Mouse (Mus musculus): Measurements from ENCODE around the gene Ergic1. TPM values are rescaled to one million over a fixed set of nuclear protein-coding genes. Genes with fewer than 3 reads are reported as not detected.

Ergic1 gene
- polyA plus RNA-seq, 1 experiment: 143 TPM

DNA sequence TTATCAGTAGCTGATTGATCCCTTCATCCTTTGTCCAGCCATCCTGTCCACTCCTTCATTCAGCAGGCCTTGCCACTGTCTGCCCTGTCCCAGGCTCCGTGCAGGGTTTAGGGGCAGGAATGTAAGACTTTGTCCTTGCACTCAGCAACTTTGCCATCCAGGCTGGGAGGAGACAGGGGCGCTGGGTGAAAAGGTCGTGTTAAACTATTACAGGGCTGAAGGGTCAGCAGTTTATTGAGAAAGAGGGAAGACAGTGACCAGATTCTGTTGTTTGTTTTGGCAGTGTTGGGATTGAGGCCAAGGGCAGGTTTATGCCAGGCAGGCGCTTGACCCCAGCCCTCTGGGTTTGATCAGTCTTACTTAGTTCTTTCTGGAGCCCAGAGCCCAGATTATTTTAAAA, 76.6 kb downstream of the Ergic1 start:
- no peak overlapping the region for H3K4me3 ChIP-seq (ENCODE audit: insufficient read depth, low read length)
- TF ChIP-seq POLR2A (IDR thresholded peaks at IDR 0.05; ENCODE audit: extremely low read depth, insufficient read depth, low read length) (no peak), CTCF (IDR thresholded peaks at IDR 0.05; ENCODE audit: extremely low read depth, insufficient read depth, low read length) (no peak)
- peaks cover 4% of the 10 kb centered on the region for H3K4me1 ChIP-seq (ENCODE audit: control insufficient read depth, insufficient read depth, low read length)
- H3K27ac ChIP-seq (ENCODE audit: insufficient read depth, low read length): no peak overlapping the region

DNA sequence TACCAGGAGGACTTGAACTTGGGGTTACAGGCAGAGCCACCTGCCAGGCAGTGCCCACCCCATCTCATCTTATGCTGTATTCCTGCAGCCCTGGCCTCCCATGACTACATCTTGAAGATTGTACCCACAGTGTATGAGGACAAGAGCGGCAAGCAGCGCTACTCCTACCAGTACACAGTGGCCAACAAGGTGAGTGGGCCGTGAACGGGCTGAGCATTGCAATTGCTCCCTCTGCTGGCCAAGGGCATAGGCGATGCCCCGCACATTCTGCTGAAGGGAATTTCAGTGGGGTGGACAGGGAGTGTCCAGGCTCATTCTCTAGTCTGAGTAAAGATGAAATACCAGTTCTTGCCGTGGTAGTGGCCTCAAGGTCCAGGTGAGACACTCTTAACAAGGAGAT, 77.4 kb downstream of the Ergic1 start:
- peak; percentile 96 for TF ChIP-seq CTCF (IDR thresholded peaks at IDR 0.05; ENCODE audit: extremely low read depth, insufficient read depth, low read length)
- TF ChIP-seq POLR2A (IDR thresholded peaks at IDR 0.05; ENCODE audit: extremely low read depth, insufficient read depth, low read length): no peak
- Histone ChIP-seq H3K4me1 (ENCODE audit: control insufficient read depth, insufficient read depth, low read length) (peaks cover 4% of the 10 kb centered on the region), H3K27ac (ENCODE audit: insufficient read depth, low read length) (no peak overlapping the region), H3K4me3 (ENCODE audit: insufficient read depth, low read length) (no peak overlapping the region)

DNA sequence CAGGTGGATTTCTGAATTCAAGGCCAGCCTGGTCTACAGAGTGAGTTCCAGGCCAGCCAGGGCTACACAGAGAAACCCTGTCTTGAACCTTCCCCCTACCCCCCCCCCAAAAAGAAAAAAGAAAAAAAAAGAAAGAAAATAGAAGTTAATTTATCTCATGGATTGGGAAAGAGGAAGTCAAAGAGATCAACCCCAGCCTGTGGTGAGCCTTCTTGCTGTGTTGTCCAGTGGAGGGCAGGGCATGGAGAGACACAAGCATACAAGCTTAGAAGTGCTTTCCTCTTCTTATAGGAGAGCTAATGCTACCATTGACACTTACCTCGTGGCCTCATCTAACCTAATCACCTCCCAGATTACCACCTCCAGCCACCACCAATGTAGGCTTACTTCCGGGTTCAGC, 78.5 kb downstream of the Ergic1 start:
- no peak overlapping the region for H3K27ac ChIP-seq (ENCODE audit: insufficient read depth, low read length)
- H3K4me3 ChIP-seq (ENCODE audit: insufficient read depth, low read length): no peak overlapping the region
- TF ChIP-seq CTCF (IDR thresholded peaks at IDR 0.05; ENCODE audit: extremely low read depth, insufficient read depth, low read length) (no peak), POLR2A (IDR thresholded peaks at IDR 0.05; ENCODE audit: extremely low read depth, insufficient read depth, low read length) (no peak)
- H3K4me1 ChIP-seq (ENCODE audit: control insufficient read depth, insufficient read depth, low read length): peaks cover 7% of the 10 kb centered on the region

DNA sequence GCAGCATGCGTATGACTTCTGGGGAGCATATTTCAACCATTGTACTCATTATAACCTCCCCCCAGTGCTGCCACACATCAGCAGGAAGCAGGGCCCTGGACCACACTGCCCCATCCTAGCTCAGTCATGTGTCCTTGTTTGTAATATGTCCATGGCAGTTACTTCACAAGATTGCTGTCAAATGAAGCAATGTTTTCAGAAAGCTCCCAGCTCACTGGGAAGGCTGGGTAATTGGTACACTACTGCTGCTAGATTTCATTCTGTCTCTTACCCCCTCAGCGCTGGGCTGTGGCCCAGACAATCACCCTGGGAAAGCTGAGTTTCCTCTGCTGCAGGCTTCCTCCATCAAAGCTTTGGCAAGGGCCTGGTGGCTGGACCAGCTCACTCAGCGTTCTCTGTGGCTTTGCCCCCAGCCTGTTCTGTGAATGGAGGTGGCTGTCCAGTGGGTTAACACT, 79.0 kb downstream of the Ergic1 start:
- Histone ChIP-seq H3K4me1 (ENCODE audit: control insufficient read depth, insufficient read depth, low read length) (peaks cover 7% of the 10 kb centered on the region), H3K27ac (ENCODE audit: insufficient read depth, low read length) (no peak overlapping the region), H3K4me3 (ENCODE audit: insufficient read depth, low read length) (no peak overlapping the region)
- TF ChIP-seq CTCF (IDR thresholded peaks at IDR 0.05; ENCODE audit: extremely low read depth, insufficient read depth, low read length) (no peak), POLR2A (IDR thresholded peaks at IDR 0.05; ENCODE audit: extremely low read depth, insufficient read depth, low read length) (no peak)

DNA sequence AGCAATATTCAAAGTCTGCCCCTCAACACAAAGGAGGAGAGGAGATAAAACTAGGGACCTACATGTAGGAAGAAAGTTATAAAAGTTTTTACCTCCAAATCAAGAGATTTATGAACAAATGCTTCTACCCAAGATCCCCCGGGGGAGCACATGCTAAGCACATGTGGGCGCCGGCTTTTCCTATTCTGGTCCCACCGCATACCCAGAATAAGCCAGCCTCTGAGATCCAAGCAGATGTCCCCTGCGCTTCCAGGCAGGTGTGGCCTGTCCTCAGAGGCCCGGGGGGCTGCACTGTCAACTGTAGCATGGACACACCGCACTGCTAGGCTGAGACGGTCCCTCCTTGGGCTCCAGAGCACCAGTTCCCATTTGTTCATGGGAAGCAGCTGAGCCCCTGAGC, 82.2 kb downstream of the Ergic1 start:
- Histone ChIP-seq H3K27ac (ENCODE audit: insufficient read depth, low read length) (no peak overlapping the region), H3K4me3 (ENCODE audit: insufficient read depth, low read length) (no peak overlapping the region), H3K4me1 (ENCODE audit: control insufficient read depth, insufficient read depth, low read length) (peaks cover 10% of the 10 kb centered on the region)
- TF ChIP-seq CTCF (IDR thresholded peaks at IDR 0.05; ENCODE audit: extremely low read depth, insufficient read depth, low read length): no peak

DNA sequence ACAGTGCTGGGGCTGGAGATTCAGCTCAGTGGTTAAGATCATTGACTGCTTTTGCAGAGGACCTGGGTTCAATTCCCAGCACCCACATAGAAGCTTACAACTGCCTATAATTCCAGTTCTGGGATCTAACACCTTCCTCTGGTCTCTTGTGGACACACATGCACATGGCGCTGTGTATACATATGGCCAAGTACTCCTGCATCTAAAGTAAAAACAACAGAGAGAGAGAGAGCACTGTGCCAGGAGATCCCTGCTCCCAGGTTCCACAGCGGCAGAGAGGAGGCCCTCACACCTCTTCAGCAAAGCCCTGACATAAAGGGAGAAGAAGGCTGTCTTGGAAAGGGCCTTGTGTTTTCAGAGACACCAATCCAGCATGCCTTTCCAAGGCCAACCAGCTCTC, 82.7 kb downstream of the Ergic1 start:
- peaks cover 8% of the 10 kb centered on the region for H3K4me1 ChIP-seq (ENCODE audit: control insufficient read depth, insufficient read depth, low read length)
- H3K27ac ChIP-seq (ENCODE audit: insufficient read depth, low read length): no peak overlapping the region; the same call in 1 of the 2 replicates
- TF ChIP-seq POLR2A (IDR thresholded peaks at IDR 0.05; ENCODE audit: extremely low read depth, insufficient read depth, low read length) (no peak), CTCF (IDR thresholded peaks at IDR 0.05; ENCODE audit: extremely low read depth, insufficient read depth, low read length) (no peak)
- H3K4me3 ChIP-seq (ENCODE audit: insufficient read depth, low read length): no peak overlapping the region

DNA sequence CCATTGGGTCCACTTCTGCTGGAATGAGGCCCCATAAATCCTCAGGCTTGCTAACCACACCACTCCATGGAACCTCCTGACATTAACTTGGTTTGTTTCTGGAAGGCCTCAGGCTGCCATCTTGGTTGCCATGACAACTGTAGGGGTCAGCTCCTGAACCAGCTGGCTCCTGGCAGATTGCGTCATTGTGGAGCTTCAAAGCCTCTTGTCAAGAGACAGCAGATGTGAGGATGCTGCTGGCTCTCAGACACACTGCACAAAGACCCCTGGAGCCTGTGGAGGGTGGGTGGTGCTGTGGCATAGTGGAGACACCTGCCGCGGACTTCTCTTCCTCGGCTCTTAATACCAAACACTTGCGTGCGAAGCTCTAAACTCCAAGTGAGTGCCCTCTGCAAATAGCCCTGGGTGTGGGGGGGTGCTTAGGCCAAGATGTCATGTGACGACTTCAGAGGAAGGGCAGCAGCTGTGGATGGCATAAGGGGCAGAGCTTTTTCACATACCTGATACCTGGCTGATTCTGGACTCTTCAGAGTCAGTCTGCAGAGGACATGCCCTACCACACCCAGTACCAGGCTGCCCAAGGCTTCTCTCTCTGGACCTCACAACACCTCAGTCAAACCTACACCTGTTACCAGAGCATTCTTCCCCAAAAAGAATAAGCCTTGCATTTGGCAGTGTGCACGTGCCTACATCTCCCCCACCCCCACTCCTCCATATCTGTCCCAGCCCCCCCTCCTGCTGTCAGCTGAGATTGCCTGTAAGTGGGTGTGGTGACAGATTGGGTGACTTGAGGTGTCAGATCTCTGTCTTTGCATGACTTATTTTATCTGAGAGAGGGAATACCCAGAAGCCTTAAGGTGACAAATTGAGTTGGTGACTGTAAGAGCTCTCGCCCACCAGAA, 83.5 kb downstream of the Ergic1 start:
- no peak for TF ChIP-seq CTCF (IDR thresholded peaks at IDR 0.05; ENCODE audit: extremely low read depth, insufficient read depth, low read length)
- no peak for TF ChIP-seq POLR2A (IDR thresholded peaks at IDR 0.05; ENCODE audit: extremely low read depth, insufficient read depth, low read length)
- Histone ChIP-seq H3K4me1 (ENCODE audit: control insufficient read depth, insufficient read depth, low read length) (peaks cover 9% of the 10 kb centered on the region), H3K27ac (ENCODE audit: insufficient read depth, low read length) (peak overlapping the region; percentile 31; the same call in 1 of the 2 replicates), H3K4me3 (ENCODE audit: insufficient read depth, low read length) (no peak overlapping the region)

DNA sequence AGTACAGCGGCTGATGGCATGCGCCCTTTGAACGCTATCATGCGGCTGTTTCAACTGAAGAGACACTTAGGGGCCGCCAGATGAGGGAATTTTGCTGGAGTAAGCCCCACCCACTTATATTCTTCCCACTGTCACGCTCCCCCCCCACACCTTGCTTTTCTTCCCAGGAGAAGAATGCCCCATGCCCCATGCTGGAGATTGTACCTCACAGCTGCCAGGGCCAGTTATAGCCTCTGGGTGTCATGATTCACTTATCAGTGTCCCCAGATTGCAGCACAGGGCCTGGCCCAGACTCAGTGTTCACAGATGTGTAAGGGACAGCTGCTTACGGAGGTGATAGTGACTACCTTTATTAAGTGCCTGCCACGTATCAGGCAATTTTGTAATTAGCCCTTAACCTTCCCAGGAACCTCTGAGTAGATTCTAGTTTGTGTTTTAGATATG, 84.1 kb downstream of the Ergic1 start:
- TF ChIP-seq POLR2A (IDR thresholded peaks at IDR 0.05; ENCODE audit: extremely low read depth, insufficient read depth, low read length) (no peak), CTCF (IDR thresholded peaks at IDR 0.05; ENCODE audit: extremely low read depth, insufficient read depth, low read length) (no peak)
- Histone ChIP-seq H3K4me3 (ENCODE audit: insufficient read depth, low read length) (no peak overlapping the region), H3K27ac (ENCODE audit: insufficient read depth, low read length) (no peak overlapping the region), H3K4me1 (ENCODE audit: control insufficient read depth, insufficient read depth, low read length) (peaks cover 13% of the 10 kb centered on the region)

DNA sequence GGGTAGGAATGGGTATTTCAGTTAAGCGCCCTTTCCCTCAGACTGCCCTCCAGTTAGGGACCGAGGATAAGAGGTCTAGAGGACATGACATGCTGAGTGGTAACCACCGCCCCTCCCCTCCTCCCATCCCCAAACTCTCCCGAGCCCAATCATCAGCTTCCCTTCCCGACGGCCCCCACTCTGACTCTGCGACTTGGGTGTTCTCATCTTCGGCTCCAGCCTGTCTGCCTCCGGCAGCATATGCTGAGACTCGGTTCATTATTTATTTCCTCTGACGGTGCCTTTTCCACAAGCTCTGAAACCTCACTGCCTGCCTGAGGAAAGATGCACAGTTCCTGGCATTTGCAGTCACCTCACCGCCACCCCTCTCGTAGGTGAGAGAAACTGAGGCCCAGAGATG, 86.0 kb downstream of the Ergic1 start:
- peaks cover 15% of the 10 kb centered on the region for H3K4me1 ChIP-seq (ENCODE audit: control insufficient read depth, insufficient read depth, low read length)
- H3K4me3 ChIP-seq (ENCODE audit: insufficient read depth, low read length): no peak overlapping the region
- peak overlapping the region; percentile 61; the same call in 1 of the 2 replicates for H3K27ac ChIP-seq (ENCODE audit: insufficient read depth, low read length)
- TF ChIP-seq POLR2A (IDR thresholded peaks at IDR 0.05; ENCODE audit: extremely low read depth, insufficient read depth, low read length) (no peak), CTCF (IDR thresholded peaks at IDR 0.05; ENCODE audit: extremely low read depth, insufficient read depth, low read length) (no peak)

DNA sequence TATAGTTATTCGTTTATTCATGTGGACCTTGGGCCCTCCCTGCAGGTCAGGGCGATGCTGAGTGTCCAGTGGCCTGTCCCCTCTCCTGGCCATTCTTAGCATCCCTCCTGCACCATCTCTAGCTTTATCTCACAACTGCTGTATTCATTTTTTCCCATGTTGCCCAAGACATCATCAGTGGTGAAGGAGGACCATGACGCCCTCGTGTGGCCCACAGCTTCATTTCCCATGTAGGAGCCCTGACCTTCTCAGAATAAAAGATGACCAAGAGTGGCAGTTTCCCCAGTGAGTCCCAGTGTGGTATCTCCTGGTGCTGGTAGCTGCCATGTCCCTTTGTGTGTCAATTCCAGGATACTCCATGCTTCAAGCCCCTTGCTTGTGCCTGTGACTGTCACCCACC, 88.3 kb downstream of the Ergic1 start:
- Histone ChIP-seq H3K27ac (ENCODE audit: insufficient read depth, low read length) (no peak overlapping the region), H3K4me3 (ENCODE audit: insufficient read depth, low read length) (no peak overlapping the region), H3K4me1 (ENCODE audit: control insufficient read depth, insufficient read depth, low read length) (peaks cover 14% of the 10 kb centered on the region)
- peak; percentile 25; the same call in 1 of the 2 replicates for TF ChIP-seq CTCF (IDR thresholded peaks at IDR 0.05; ENCODE audit: extremely low read depth, insufficient read depth, low read length)
- TF ChIP-seq POLR2A (IDR thresholded peaks at IDR 0.05; ENCODE audit: extremely low read depth, insufficient read depth, low read length): no peak

All from cortical plate, adult 2 months (tissue).